Mouse (Mus musculus) ES-Bruce4 (cell line): ENCODE results near the gene Ifnar2. TPM values are rescaled to one million over a fixed set of nuclear protein-coding genes. Genes with fewer than 3 reads are reported as not detected.

Source experiments
- H3K27ac ChIP-seq: 2 replicates; pipeline ENCODE4 v1.5.1; 2012; ENCODE audit warnings: low read length, inconsistent platforms; ENCODE audit not compliant: insufficient read depth
- H3K27me3 ChIP-seq: 2 replicates; pipeline ENCODE4 v1.6.1; 2012; ENCODE audit warnings: mild to moderate bottlenecking, low read length, inconsistent platforms; ENCODE audit not compliant: control insufficient read depth, poor library complexity, insufficient read depth, severe bottlenecking
- H3K36me3 ChIP-seq: 2 replicates; pipeline ENCODE4 v1.6.1; 2012; ENCODE audit warnings: inconsistent platforms, mild to moderate bottlenecking, low read length, moderate library complexity; ENCODE audit not compliant: control insufficient read depth, poor library complexity, insufficient read depth, severe bottlenecking
- H3K4me1 ChIP-seq: one replicate; pipeline ENCODE4 v1.8.1; 2011; ENCODE audit warnings: low read length; ENCODE audit not compliant: control insufficient read depth, insufficient read depth
- H3K4me3 ChIP-seq: 2 replicates; pipeline ENCODE4 v1.5.1; 2011; ENCODE audit warnings: low read depth, mild to moderate bottlenecking, low read length
- H3K9ac ChIP-seq: 2 replicates; pipeline ENCODE4 v1.6.1; 2012; ENCODE audit warnings: low read depth, mild to moderate bottlenecking, inconsistent platforms; ENCODE audit not compliant: poor library complexity, severe bottlenecking
- H3K9me3 ChIP-seq: replicated peaks from 2 replicates; pipeline ENCODE4 v1.6.1; 2012; ENCODE audit warnings: mild to moderate bottlenecking, low read length, inconsistent platforms; ENCODE audit not compliant: control insufficient read depth, poor library complexity, insufficient read depth, severe bottlenecking
- CTCF ChIP-seq: IDR thresholded peaks from one replicate; pipeline ENCODE4 v1.8.1; 2011; ENCODE audit warnings: low read depth, low read length
- EP300 ChIP-seq: IDR thresholded peaks from 2 replicates; pipeline ENCODE4 v1.6.1; 2011; ENCODE audit warnings: low read depth, low read length; ENCODE audit not compliant: insufficient read depth
- POLR2A ChIP-seq: IDR thresholded peaks from one replicate; pipeline ENCODE4 v1.8.1; 2011; ENCODE audit warnings: low read length; ENCODE audit not compliant: insufficient read depth
- polyA plus RNA-seq: library from polyadenylated mRNA; stranded (reverse); fragments of >200 nt; gene quantifications from 2 replicates; pipeline ENCODE4 v1.2.4, GENCODE M21; 2011; ENCODE audit warnings: low read depth; ENCODE audit not compliant: missing spikeins, insufficient read depth, insufficient read length

Ifnar2 gene
- polyA plus RNA-seq, 1 experiment: 13.4 TPM

- H3K27me3 ChIP-seq: no peaks in the 10 kb centered on the region
- H3K27ac ChIP-seq: no peak overlapping the region
- H3K4me1 ChIP-seq: no peaks in the 10 kb centered on the region
- no peaks in the 10 kb centered on the region for H3K36me3 ChIP-seq
- no peak overlapping the region for H3K9ac ChIP-seq
- H3K9me3 ChIP-seq: 0 out of 2 replicates have a peak, but pooled peaks cover 3% of the 10 kb centered on the region
- no peak for TF ChIP-seq CTCF
- no peak for TF ChIP-seq POLR2A
- no peak for TF ChIP-seq EP300
- no peak overlapping the region for H3K4me3 ChIP-seq
Measured at GRCm38 (mm10) chr16:91443211-91443611, 70.6 kb downstream of the Ifnar2 start.

GRCm38 (mm10) chr16:91444847-91445246 is 72.3 kb downstream of the Ifnar2 start:
- Histone ChIP-seq H3K4me1 (no peaks in the 10 kb centered on the region), H3K27ac (no peak overlapping the region), H3K9ac (no peak overlapping the region), H3K4me3 (no peak overlapping the region), H3K9me3 (0 out of 2 replicates have a peak, but pooled peaks cover 3% of the 10 kb centered on the region), H3K27me3 (no peaks in the 10 kb centered on the region), H3K36me3 (no peaks in the 10 kb centered on the region)
- no peak for TF ChIP-seq CTCF
- TF ChIP-seq EP300: no peak
- TF ChIP-seq POLR2A: no peak

GRCm38 (mm10) chr16:91445566-91445965 is 73.0 kb downstream of the Ifnar2 start:
- Histone ChIP-seq H3K27me3 (no peaks in the 10 kb centered on the region), H3K9me3 (0 out of 2 replicates have a peak, but pooled peaks cover 3% of the 10 kb centered on the region), H3K27ac (no peak overlapping the region), H3K36me3 (no peaks in the 10 kb centered on the region), H3K9ac (no peak overlapping the region), H3K4me3 (no peak overlapping the region), H3K4me1 (no peaks in the 10 kb centered on the region)
- TF ChIP-seq POLR2A: no peak

- H3K9me3 ChIP-seq: 0 out of 2 replicates have a peak, but pooled peaks cover 3% of the 10 kb centered on the region
- no peaks in the 10 kb centered on the region for H3K36me3 ChIP-seq
- no peaks in the 10 kb centered on the region for H3K27me3 ChIP-seq
- no peak overlapping the region for H3K9ac ChIP-seq
- no peak for TF ChIP-seq CTCF
- TF ChIP-seq EP300: no peak
- TF ChIP-seq POLR2A: no peak
- H3K4me1 ChIP-seq: no peaks in the 10 kb centered on the region
- no peak overlapping the region for H3K4me3 ChIP-seq
- no peak overlapping the region for H3K27ac ChIP-seq
Measured at GRCm38 (mm10) chr16:91446778-91447511, 74.4 kb downstream of the Ifnar2 start.

- TF ChIP-seq EP300: no peak
- TF ChIP-seq POLR2A: no peak
- no peak for TF ChIP-seq CTCF
- Histone ChIP-seq H3K4me1 (no peaks in the 10 kb centered on the region), H3K9me3 (0 out of 2 replicates have a peak, but pooled peaks cover 3% of the 10 kb centered on the region), H3K27ac (no peak overlapping the region), H3K9ac (no peak overlapping the region), H3K36me3 (no peaks in the 10 kb centered on the region), H3K4me3 (no peak overlapping the region), H3K27me3 (no peaks in the 10 kb centered on the region)
Measured at GRCm38 (mm10) chr16:91447512-91447900, 74.9 kb downstream of the Ifnar2 start.

- Histone ChIP-seq H3K27me3 (no peaks in the 10 kb centered on the region), H3K9me3 (0 out of 2 replicates have a peak, but pooled peaks cover 3% of the 10 kb centered on the region), H3K36me3 (no peaks in the 10 kb centered on the region), H3K9ac (no peak overlapping the region), H3K27ac (no peak overlapping the region), H3K4me1 (no peaks in the 10 kb centered on the region), H3K4me3 (no peak overlapping the region)
- TF ChIP-seq CTCF (no peak), EP300 (no peak), POLR2A (no peak)
Measured at GRCm38 (mm10) chr16:91448088-91448487, 75.5 kb downstream of the Ifnar2 start.
